Mouse (Mus musculus) 416B (cell line): ENCODE results near the gene Afg1l.

Experiments
- DNase-seq: peaks from one replicate; pipeline ENCODE4 v3.0.0; 2011; ENCODE audit warnings: low read depth

Afg1l gene

DNA sequence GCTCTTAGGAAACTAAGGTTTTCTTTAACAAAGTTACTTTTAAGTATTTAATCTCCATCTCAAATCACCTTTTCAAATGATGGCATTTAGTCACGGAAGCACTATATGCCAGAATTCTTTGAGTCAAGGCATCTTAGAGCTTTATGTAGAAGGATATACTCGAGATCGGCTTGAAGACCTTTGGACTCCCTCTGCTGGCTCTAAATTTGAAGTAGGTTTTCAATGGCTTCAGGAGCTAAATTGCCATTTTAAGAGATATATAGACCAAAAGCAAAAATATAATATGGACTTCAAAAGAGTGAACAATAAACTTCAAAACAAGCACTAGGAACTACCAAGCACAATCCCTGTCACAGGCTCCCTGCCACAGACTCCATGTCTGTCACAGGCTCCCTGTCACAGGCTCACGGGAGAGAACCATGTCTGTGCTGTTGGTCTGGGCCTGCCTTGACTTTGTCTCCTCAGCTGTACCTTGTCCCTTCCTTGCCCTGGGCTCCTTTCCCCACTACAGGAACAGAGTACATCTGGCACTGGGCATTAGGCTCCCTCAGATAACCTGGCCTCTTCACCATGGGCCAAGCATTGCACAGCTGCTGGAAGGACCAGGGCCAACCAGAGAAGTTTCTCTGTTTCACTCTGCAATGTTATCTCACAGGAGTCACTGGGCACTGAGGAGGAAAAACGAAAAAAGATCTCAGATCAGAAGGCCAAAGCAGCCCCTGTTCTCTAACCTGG, 210.4 kb downstream of the Afg1l start:
- no peak for DNase-seq

DNA sequence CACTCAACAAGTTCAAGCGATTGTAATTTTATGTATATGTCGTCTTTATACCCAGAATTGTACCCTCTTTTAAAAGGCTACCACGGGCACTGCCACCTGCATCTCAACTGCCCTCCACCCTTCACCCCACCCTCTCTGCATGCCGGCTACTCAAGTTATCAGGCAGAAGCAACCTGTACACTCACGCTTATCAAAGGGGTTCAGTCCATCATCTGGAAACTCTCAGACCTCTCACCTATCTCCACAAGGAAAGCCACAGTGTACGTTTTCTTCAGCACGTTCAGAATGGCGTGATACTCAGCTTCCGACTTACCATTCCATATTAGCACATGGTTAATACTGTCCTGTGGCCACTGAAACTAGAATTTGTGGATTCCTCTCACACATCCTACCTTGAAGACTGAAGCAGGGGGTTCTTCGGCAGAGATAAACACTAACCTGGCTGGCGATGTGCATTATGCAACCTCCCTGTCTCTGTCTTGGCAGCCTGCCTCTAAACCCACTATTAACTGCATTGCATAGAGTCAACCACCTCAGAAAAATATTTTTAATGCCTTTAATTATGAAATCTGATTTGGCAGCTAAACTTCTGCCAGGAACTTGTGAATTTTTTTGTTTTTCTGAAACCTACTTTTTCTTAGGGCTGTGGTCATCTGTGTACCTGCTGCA, 213.2 kb downstream of the Afg1l start:
- no peak for DNase-seq

DNA sequence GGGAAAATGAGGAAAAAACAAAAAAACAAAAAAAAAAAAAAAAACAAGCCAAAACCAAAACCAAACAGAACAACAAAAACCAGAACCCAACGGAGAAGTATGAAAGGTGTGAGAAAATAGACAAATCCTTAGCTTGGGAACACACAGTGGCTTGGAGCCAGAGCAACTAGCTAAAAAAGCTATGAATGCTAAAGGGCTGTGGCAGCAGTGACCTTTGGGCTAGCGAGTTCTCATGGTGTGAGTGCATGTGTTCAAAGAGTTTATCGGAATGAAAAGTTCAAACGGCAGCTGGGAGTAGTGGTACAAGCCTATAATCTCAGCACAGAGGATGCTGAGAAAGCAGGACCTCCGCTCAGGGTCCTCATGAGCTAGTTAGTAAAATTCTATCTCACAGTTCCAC, 214.2 kb downstream of the Afg1l start:
- no peak for DNase-seq

DNA sequence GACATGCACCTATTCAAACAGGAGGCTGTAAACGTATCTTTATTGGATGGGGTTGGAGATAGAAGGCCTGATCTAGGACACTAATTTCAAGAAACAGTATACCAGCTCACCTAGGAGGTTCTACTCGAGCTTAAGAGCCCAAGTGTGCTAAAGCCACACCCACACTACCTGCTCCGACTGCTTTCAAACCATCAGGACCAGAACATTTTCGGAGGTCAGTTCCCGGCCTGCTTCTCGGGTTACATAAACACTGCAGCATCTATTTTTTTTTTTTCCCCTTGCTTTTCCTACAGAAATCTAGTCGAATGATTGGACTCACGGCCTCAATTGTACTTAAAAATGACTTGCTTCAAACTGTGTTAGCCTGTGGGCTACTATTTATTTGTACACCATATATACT, 214.7 kb downstream of the Afg1l start:
- no peak for DNase-seq
